Comparison of ENCODE assay signal across 8 mouse cellular contexts in the genomic region with DNA sequence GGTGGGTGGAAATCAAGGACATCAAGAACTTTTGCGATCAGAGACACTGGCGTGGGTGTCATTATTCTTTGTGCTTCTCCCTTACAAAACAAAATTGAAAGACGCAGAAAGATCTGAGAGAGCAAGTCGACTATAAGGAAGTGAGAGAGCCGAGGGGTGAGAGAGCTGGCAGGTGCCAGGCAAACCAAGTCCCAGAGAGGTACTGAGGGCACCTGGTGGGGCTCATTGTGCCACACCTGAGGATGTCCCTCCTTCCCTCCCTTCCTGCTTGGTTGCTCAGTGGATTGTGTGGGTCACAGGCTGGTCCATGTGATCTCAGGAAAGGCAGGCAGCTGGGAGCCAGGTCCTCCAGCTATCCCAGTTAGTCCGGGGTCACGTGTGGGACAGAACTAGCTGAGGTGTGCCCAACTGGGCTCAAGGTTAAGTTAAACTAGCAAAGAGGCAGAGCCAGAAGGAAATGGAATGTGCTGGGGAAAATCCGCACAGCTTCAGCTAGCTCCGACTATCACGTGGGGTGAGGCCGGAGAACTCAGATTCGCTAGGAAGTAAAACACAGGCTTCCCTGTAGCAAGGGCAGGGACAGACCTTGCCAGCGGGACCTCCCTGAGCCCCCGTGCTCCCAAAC. TPM values are rescaled to one million over a fixed set of nuclear protein-coding genes. Genes with fewer than 3 reads are reported as not detected.
A peak's percentile ranks its signal among the peaks of the same experiment; 100 is the strongest.
DNase-seq lines count a peak whose midpoint lies in the region; ATAC-seq lines count a peak whose summit lies in the region.

No protein-coding gene starts in this region.

- 42% methylated on average over 14 of the region's 14 CpGs for WGBS in forebrain, embryonic 16.5 days

- peak; percentile 19 to 65 for DNase-seq in adrenal gland, adult (ENCODE audit: inconsistent age in 2 of 2, low spot score in 1 of 2)
- DNase-seq in adrenal gland, postnatal 4 days (ENCODE audit: low spot score in 2 of 2) = no peak
- DNase-seq in urinary bladder, adult 2 months (ENCODE audit: low spot score) = peak; percentile 47
- no peak for DNase-seq in urinary bladder, postnatal 10 days (ENCODE audit: low spot score)
- peak; percentile 82 for DNase-seq in kidney, postnatal 14 days
- no peak for DNase-seq in cerebellum, postnatal 36 days

- no peaks in the 10 kb centered on the region for H3K27me3 ChIP-seq in forebrain, embryonic 16.5 days (replicated peaks; ENCODE audit: control insufficient read depth, insufficient read depth, low read length)

- H3K27ac ChIP-seq in forebrain, embryonic 16.5 days (ENCODE audit: low read length) = no peak overlapping the region

- H3K9ac ChIP-seq in forebrain, embryonic 16.5 days (replicated peaks; ENCODE audit: low read depth, low read length) = no peak overlapping the region

- H3K36me3 ChIP-seq in forebrain, embryonic 16.5 days (ENCODE audit: control insufficient read depth, insufficient read depth) = no peaks in the 10 kb centered on the region

- no peak overlapping the region for H3K4me3 ChIP-seq in forebrain, embryonic 16.5 days (replicated peaks; ENCODE audit: low read length)

- ATAC-seq in forebrain, embryonic 16.5 days = no peak
- no peak for ATAC-seq in erythroid progenitor cell, adult 5-6 weeks (replicated peaks; ENCODE audit: low FRiP score, poor library complexity, severe bottlenecking)

- H3K4me2 ChIP-seq in forebrain, embryonic 16.5 days (ENCODE audit: low read length) = no peak overlapping the region

- H3K4me1 ChIP-seq in forebrain, embryonic 16.5 days (replicated peaks; ENCODE audit: control insufficient read depth, insufficient read depth, low read length) = no peaks in the 10 kb centered on the region

- H3K9me3 ChIP-seq in forebrain, embryonic 16.5 days (ENCODE audit: control insufficient read depth, low read length) = no peaks in the 10 kb centered on the region

RNA-seq across cellular contexts. Expression of a gene that starts 26.9 kb away (rescaled TPM):
- under 1 TPM; 0.25 to 0.95 TPM for total RNA-seq in adrenal gland, postnatal 4 days (2021)
- 38.4 and 47.1 TPM in 2 replicates for polyA plus RNA-seq in urinary bladder, adult 2 months (2012; rRNA removed)
- polyA plus RNA-seq in forebrain, embryonic 16.5 days (2015; fragmentation: Nextera tagmentation; extraction: Ambion mirVana) = not detected in 2 replicates
- not detected in 2 replicates for total RNA-seq in erythroid progenitor cell, adult 5-6 weeks (2015; ENCODE audit: low replicate concordance)
- total RNA-seq in erythroid progenitor cell, adult 5-6 weeks (2017; ENCODE audit: low replicate concordance) = not detected in 2 replicates

RNA-seq across cellular contexts. Expression of a gene that starts 28.7 kb away (rescaled TPM):
- total RNA-seq in adrenal gland, postnatal 4 days (2021) = 10 to 100 TPM; 12.8 to 13.4 TPM
- polyA plus RNA-seq in urinary bladder, adult 2 months (2012; rRNA removed) = 10.0 and 10.6 TPM in 2 replicates
- 0.41 and 0.87 TPM in 2 replicates for polyA plus RNA-seq in forebrain, embryonic 16.5 days (2015; fragmentation: Nextera tagmentation; extraction: Ambion mirVana)
- 15.1 and 20.5 TPM in 2 replicates for total RNA-seq in erythroid progenitor cell, adult 5-6 weeks (2015; ENCODE audit: low replicate concordance)
- total RNA-seq in erythroid progenitor cell, adult 5-6 weeks (2017; ENCODE audit: low replicate concordance) = 3.0 and 9.1 TPM in 2 replicates

Comparison
In these comparisons a context has a peak if more than half of its experiments do, and no peak if none do; other contexts are left out.
1. DNase-seq: peak in adrenal gland, adult (2 of 2), urinary bladder, adult 2 months (single experiment) and kidney, postnatal 14 days (single experiment); none in adrenal gland, postnatal 4 days (0 of 2), urinary bladder, postnatal 10 days (single experiment) and cerebellum, postnatal 36 days (0 of 2).